Mouse (Mus musculus): ENCODE measurements around the gene Gm4131.

- no peak for TF ChIP-seq CTCF (IDR thresholded peaks at IDR 0.05)
- TF ChIP-seq EP300 (IDR thresholded peaks at IDR 0.05): no peak
Measured at GRCm38 (mm10) chr14:62541751-62542150, 25.0 kb downstream of the Gm4131 start.

Measured in lung, postnatal 0 days (tissue).